Mouse (Mus musculus) spleen, postnatal 36 days (tissue): Measurements from ENCODE around the gene Acaca.

Experiments used
- DNase-seq, 2 experiments: peaks; one replicate each; pipeline ENCODE4 v3.0.0; 2022; ENCODE audit warnings: low spot score in 2 of 2, mixed read lengths in 1 of 2

Acaca gene

GRCm38 (mm10) chr11:84146081-84146480 lies 16.6 kb downstream of the Acaca start:
- DNase-seq = no peak

- no peak for DNase-seq
Measured at GRCm38 (mm10) chr11:84150884-84151283, 21.4 kb downstream of the Acaca start.

GRCm38 (mm10) chr11:84156535-84157262 lies 27.2 kb downstream of the Acaca start:
- DNase-seq = no peak

- no peak for DNase-seq
Measured at GRCm38 (mm10) chr11:84164123-84164522, 34.7 kb downstream of the Acaca start.

GRCm38 (mm10) chr11:84164561-84164960 lies 35.1 kb downstream of the Acaca start:
- DNase-seq = no peak

- DNase-seq = no peak
Measured at GRCm38 (mm10) chr11:84167046-84167526, 37.6 kb downstream of the Acaca start, which contains the start of gene Gm11437. Gm11437 (minus strand) TSS chr11:84167476.

- no peak for DNase-seq
Measured at GRCm38 (mm10) chr11:84168701-84169288, 39.3 kb downstream of the Acaca start.

- DNase-seq = no peak
Measured at GRCm38 (mm10) chr11:84172539-84173435, 43.3 kb downstream of the Acaca start.

- DNase-seq = no peak
Measured at GRCm38 (mm10) chr11:84178571-84178970, 49.1 kb downstream of the Acaca start.

GRCm38 (mm10) chr11:84179226-84179953 lies 49.9 kb downstream of the Acaca start:
- peak; percentile 95 to 96 for DNase-seq

- peak; percentile 64 to 69 for DNase-seq
Measured at GRCm38 (mm10) chr11:84179954-84180598, 50.6 kb downstream of the Acaca start.

- DNase-seq = no peak
Measured at GRCm38 (mm10) chr11:84181286-84181685, 51.8 kb downstream of the Acaca start.

GRCm38 (mm10) chr11:84188530-84188929 lies 59.1 kb downstream of the Acaca start:
- DNase-seq = no peak

- no peak for DNase-seq
Measured at GRCm38 (mm10) chr11:84190581-84191233, 61.2 kb downstream of the Acaca start.

GRCm38 (mm10) chr11:84193249-84193648 lies 63.8 kb downstream of the Acaca start:
- no peak for DNase-seq

- no peak for DNase-seq
Measured at GRCm38 (mm10) chr11:84194751-84195150, 65.3 kb downstream of the Acaca start.

- DNase-seq = no peak
Measured at GRCm38 (mm10) chr11:84197607-84198402, 68.3 kb downstream of the Acaca start.

- DNase-seq = no peak
Measured at GRCm38 (mm10) chr11:84205776-84206175, 76.3 kb downstream of the Acaca start.

GRCm38 (mm10) chr11:84210876-84211275 lies 81.4 kb downstream of the Acaca start:
- no peak for DNase-seq

- no peak for DNase-seq
Measured at GRCm38 (mm10) chr11:84218951-84219350, 89.5 kb downstream of the Acaca start.
